Mouse (Mus musculus) forebrain, embryonic 11.5 days (tissue): ENCODE results near the gene Dupd1. TPM values are rescaled to one million over a fixed set of nuclear protein-coding genes. Genes with fewer than 3 reads are reported as not detected.

ENCODE experiments used
- ATAC-seq: fragments of 200-750 bp; cut with Nextera tagmentation; replicated peaks from 2 replicates; pipeline ENCODE4 v1.8.0; 2017; ENCODE audit warnings: moderate TSS enrichment; ENCODE audit not compliant: low FRiP score
- DNase-seq: peaks from one replicate; pipeline ENCODE4 v3.0.0-alpha.2; 2017; ENCODE audit warnings: low spot score
- H3K27ac ChIP-seq: fragments of 300-500 bp; sonication (generic); 2 replicates; pipeline ENCODE4 v1.5.1; 2014; ENCODE audit warnings: low read depth, low read length
- H3K27me3 ChIP-seq: fragments of 300-500 bp; sonication (generic); 2 replicates; pipeline ENCODE4 v1.6.1; 2014; ENCODE audit warnings: mild to moderate bottlenecking, low read length, mixed read lengths; ENCODE audit not compliant: control insufficient read depth, insufficient read depth
- H3K36me3 ChIP-seq: fragments of 300-500 bp; sonication (generic); 2 replicates; pipeline ENCODE4 v1.6.1; 2014; ENCODE audit warnings: mild to moderate bottlenecking, low read length, moderate library complexity, mixed read lengths; ENCODE audit not compliant: control insufficient read depth, insufficient read depth
- H3K4me1 ChIP-seq: fragments of 300-500 bp; sonication (generic); replicated peaks from 2 replicates; pipeline ENCODE4 v1.6.1; 2014; ENCODE audit warnings: low read length, mixed read lengths; ENCODE audit not compliant: control insufficient read depth, insufficient read depth
- H3K4me2 ChIP-seq: fragments of 300-500 bp; sonication (generic); 2 replicates; pipeline ENCODE4 v1.6.1; 2014; ENCODE audit warnings: low read depth, mild to moderate bottlenecking, low read length, moderate library complexity, mixed read lengths; ENCODE audit not compliant: severe bottlenecking
- H3K4me3 ChIP-seq: fragments of 300-500 bp; sonication (generic); 2 replicates; pipeline ENCODE4 v1.5.1; 2014; ENCODE audit warnings: low read depth, low read length
- H3K9ac ChIP-seq: fragments of 300-500 bp; sonication (generic); 2 replicates; pipeline ENCODE4 v1.6.1; 2014; ENCODE audit warnings: low read length
- H3K9me3 ChIP-seq: fragments of 300-500 bp; sonication (generic); 2 replicates; pipeline ENCODE4 v1.6.1; 2016; ENCODE audit warnings: low read length, mixed read lengths; ENCODE audit not compliant: control insufficient read depth
- WGBS: fragments of 180-500 bp; shearing (Covaris S2); extraction: QIAGEN DNeasy Blood & Tissue Kit; methylation state at CpG from one replicate; pipeline ENCODE4 v1.1.7; 2014; 5-methylcytosine and 5-hydroxymethylcytosine counted together
- polyA plus RNA-seq: library from polyadenylated mRNA; unstranded; fragments of >200 nt; fragmentation: Nextera tagmentation; extraction: Ambion mirVana; gene quantifications from 2 replicates; pipeline ENCODE4 v1.2.1, GENCODE M21; 2014

The Dupd1 gene
- polyA plus RNA-seq, 1 experiment from 2014 or later, result not detected

DNA sequence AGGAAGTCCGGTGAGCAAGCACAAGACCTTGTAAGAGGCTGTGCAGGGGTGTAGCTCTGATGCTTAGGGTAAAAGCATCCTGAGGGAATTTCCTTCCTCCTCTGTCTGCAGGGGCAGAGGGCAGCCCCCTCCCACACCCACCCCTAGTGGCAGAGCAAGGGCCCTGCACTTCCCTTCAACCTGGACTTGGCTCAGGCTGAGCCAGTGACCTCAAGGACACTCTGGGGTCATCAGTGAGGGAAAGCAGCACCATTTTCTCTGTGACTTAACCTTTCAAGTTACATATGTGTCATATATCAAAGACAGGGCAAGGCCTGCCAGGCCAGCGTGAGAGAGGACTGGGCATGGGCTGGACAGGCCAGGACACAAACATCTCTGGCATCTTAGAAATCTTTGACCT, 4.8 kb downstream of the Dupd1 start:
- no peak for ATAC-seq
- 62% methylated on average over 2 of the region's 2 CpGs for WGBS
- Histone ChIP-seq H3K4me1 (no peaks in the 10 kb centered on the region), H3K36me3 (no peaks in the 10 kb centered on the region), H3K4me2 (no peak overlapping the region), H3K27ac (no peak overlapping the region), H3K9ac (no peak overlapping the region), H3K4me3 (no peak overlapping the region), H3K27me3 (no peaks in the 10 kb centered on the region), H3K9me3 (no peaks in the 10 kb centered on the region)
- DNase-seq, result no peak

DNA sequence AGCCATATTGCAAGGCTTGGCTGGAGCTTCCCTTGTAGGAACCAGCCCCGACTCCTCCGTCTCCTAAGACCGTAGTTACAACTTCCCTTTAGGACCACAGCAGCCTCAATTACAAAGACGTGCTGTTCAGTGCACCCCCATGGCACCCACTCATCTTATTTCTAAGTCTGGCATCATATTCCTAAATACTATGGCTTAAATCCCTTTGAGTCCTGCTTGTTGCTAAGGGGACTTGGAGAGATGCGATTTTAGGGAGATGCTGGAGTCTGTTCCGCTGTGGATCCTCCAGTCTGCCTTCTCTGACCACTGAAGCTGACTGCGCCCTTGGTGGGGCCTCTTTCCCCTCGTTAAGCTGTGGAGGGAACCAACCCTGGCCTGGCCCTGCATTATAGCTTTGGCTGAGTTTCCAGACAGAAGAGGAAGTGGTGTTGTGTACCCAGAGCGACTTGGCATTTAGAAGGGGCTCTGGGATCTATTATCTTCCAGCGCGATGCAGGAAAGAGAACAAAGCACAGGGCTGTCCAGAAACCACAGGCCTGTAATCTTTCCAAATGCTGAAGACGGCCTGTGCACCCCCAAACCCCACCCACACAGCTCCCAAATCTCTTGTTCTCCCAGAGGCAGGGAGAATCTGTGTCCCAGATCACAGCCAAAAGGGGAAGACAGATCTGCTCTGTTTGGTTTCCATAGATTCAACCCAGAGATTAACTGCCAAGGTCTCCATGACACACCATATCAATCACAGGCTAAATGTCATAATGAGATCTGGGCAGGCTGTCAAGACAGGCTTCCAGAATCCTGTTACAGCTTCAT, 7.4 kb downstream of the Dupd1 start:
- H3K9me3 ChIP-seq, result no peaks in the 10 kb centered on the region
- H3K27ac ChIP-seq, result no peak overlapping the region
- ATAC-seq, result no peak

DNA sequence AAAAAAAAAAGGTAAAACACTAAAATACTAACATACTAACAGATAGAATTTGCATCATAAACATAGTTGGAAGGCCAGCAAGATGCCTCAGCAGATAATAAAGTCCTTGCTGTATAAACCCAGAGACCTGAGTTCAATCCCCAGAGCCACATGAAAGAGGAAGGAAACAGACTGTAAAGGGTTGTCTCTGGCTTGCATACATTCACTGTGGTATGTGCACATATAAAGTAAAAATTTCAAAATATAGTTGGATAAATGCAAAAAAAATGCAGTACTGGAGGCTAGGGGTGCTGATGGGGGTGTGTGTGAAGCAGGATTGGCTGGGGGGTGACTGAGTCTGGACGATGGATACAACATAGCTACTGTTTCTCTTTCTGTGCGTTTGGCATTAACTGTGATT, 8.9 kb downstream of the Dupd1 start:
- ATAC-seq (no peak), DNase-seq (no peak)
- Histone ChIP-seq H3K27me3 (no peaks in the 10 kb centered on the region), H3K27ac (no peak overlapping the region), H3K4me3 (no peak overlapping the region), H3K4me2 (no peak overlapping the region), H3K4me1 (no peaks in the 10 kb centered on the region), H3K9ac (no peak overlapping the region), H3K9me3 (no peaks in the 10 kb centered on the region), H3K36me3 (no peaks in the 10 kb centered on the region)
- 88% methylated on average over 2 of the region's 2 CpGs for WGBS

More for the DNA sequence above, 7.4 kb downstream of the Dupd1 start:
- no peak for DNase-seq
- H3K36me3 ChIP-seq, result no peaks in the 10 kb centered on the region
- H3K4me2 ChIP-seq, result no peak overlapping the region
- no peak overlapping the region for H3K9ac ChIP-seq
- H3K4me3 ChIP-seq, result no peak overlapping the region
- no peaks in the 10 kb centered on the region for H3K27me3 ChIP-seq
- H3K4me1 ChIP-seq, result no peaks in the 10 kb centered on the region
- WGBS, result 59% methylated on average over 12 of the region's 12 CpGs

DNA sequence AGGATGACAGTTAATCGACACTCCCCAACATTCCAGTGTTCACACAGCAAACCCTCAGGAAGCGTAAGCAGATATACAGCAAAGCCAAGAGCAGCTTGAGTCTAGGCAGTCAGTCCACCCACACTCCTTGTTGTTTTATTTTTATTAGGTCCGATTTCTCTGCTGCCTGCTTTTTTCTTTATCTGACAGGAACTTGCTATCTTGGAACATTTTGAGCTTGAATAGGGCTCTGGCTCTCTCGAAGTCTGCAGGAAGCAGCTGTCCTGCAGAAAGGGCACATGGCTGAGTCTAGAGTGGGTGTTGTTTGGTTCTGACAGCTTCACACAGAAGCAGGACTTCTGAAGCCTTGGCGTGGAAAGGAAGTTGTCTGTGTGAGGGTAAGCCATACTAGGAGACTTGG, 11.1 kb downstream of the Dupd1 start:
- H3K9ac ChIP-seq, result no peak overlapping the region
- no peak for DNase-seq
- no peaks in the 10 kb centered on the region for H3K36me3 ChIP-seq
- no peaks in the 10 kb centered on the region for H3K27me3 ChIP-seq
- H3K4me2 ChIP-seq, result no peak overlapping the region
- no peaks in the 10 kb centered on the region for H3K4me1 ChIP-seq
- 84% methylated on average over 5 of the region's 5 CpGs for WGBS
- no peak overlapping the region for H3K27ac ChIP-seq
- no peak for ATAC-seq
- no peak overlapping the region for H3K4me3 ChIP-seq
- no peaks in the 10 kb centered on the region for H3K9me3 ChIP-seq

DNA sequence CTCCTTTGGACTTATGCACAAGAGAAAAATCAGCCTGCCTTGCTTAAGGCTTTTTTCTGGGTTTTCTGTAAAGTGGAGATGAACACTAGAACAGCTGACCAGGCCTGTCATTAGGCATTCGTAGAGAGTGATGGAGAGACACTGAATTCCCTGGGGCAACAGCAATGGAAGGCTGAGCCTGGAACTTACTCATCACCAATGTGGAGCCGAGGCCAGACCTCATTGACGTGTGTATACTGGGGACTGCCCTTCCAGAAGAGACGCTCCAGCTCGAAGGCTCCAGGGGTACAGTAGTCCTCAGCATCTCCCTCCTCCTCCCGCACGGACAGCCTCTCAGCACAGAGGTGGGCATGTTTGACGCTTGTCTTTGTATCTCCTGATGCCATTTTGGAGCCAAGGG, 11.7 kb downstream of the Dupd1 start:
- Histone ChIP-seq H3K27me3 (no peaks in the 10 kb centered on the region), H3K4me3 (no peak overlapping the region), H3K4me2 (no peak overlapping the region), H3K4me1 (no peaks in the 10 kb centered on the region), H3K9me3 (no peaks in the 10 kb centered on the region), H3K36me3 (no peaks in the 10 kb centered on the region), H3K9ac (no peak overlapping the region), H3K27ac (no peak overlapping the region)
- DNase-seq (no peak), ATAC-seq (no peak)
- 81% methylated on average over 8 of the region's 8 CpGs for WGBS

DNA sequence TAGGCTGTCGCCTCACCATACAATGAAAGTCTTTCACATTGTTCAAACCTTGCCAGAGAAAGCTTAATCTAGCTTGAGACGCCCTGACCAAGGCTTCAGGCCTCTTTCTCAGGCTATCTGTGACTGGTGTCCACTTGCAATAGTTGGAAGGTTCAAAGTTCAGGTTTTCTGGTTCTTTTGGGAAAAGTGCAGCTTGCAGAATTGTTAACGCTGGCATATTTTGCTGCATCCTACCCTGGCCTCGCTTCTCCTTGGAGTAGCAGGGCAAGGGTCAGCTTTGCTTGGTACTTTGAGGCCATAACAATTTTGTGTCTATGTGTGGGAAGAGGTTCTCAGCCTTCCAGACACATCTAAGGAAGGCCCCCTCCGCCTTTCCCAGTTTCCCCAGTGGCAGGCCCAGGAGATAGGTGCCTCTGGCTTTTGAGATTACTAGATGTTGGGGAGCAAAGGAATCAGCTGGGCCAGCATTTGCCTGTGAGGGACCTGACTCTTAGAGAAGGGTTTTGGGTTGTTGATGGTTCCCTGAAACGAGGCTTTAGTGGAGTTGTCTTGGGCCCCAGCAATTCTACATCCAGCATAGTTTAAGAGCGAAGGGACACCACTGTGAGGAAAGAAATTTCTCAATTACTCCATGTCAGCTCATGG, 18.1 kb downstream of the Dupd1 start:
- no peak overlapping the region for H3K4me3 ChIP-seq
- no peak for DNase-seq
- H3K36me3 ChIP-seq, result no peaks in the 10 kb centered on the region
- H3K27ac ChIP-seq, result no peak overlapping the region
- no peaks in the 10 kb centered on the region for H3K4me1 ChIP-seq
- no peaks in the 10 kb centered on the region for H3K27me3 ChIP-seq
- ATAC-seq, result no peak
- no peak overlapping the region for H3K9ac ChIP-seq
- no peak overlapping the region for H3K4me2 ChIP-seq
- WGBS, result 84% methylated on average over 7 of the region's 7 CpGs
- no peaks in the 10 kb centered on the region for H3K9me3 ChIP-seq

DNA sequence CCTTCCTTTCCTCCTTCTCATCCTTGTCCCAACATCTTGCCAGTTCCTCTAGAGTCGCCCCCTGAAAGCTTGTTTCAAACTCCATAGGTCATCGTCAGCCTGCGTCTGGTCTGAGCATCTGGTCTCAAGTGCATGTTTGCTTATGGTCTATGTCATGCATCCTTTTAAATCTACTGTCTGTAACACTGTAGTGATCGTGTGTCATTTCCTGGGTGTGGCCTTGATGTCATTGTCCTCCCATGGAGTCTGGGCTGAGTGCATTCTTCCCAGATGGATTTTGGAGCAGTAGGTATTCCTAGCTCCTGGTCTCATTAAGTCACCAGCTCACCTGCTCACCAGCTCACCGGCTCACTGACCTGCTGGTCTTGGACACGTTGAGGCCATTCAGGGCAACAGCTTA, 19.4 kb downstream of the Dupd1 start:
- H3K27ac ChIP-seq, result no peak overlapping the region
- no peaks in the 10 kb centered on the region for H3K4me1 ChIP-seq
- no peak overlapping the region for H3K4me3 ChIP-seq
- H3K9ac ChIP-seq, result no peak overlapping the region
- no peaks in the 10 kb centered on the region for H3K27me3 ChIP-seq
- ATAC-seq (no peak), DNase-seq (no peak)
- no peaks in the 10 kb centered on the region for H3K9me3 ChIP-seq
- H3K36me3 ChIP-seq, result no peaks in the 10 kb centered on the region
- 77% methylated on average over 6 of the region's 6 CpGs for WGBS
- no peak overlapping the region for H3K4me2 ChIP-seq

DNA sequence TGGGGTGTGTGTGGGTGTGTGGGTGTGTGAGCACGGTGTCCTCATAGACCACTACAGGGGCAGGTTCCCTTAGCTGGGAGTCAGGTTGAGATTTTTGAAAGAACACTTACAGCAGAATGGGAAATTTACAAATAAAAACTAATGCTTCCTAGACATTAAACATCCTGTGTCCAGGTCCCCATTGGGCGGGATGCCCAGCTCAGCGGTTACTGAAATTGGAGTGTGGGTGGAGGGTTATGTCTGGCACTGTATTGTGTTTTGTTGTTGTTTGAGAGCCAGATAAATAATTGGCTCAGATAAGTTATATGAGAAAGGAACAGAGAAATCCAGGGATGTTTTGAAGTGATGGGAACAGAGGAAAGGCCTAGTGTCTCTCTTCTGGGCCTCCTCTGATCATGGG, 23.3 kb downstream of the Dupd1 start:
- H3K9ac ChIP-seq, result no peak overlapping the region
- no peak overlapping the region for H3K4me3 ChIP-seq
- no peak overlapping the region for H3K27ac ChIP-seq
- H3K4me1 ChIP-seq, result peaks cover 3% of the 10 kb centered on the region; the same call in 1 of the 2 replicates
- no peaks in the 10 kb centered on the region for H3K9me3 ChIP-seq
- 92% methylated on average over 3 of the region's 3 CpGs for WGBS
- DNase-seq (no peak), ATAC-seq (no peak)
- no peaks in the 10 kb centered on the region for H3K27me3 ChIP-seq
- H3K4me2 ChIP-seq, result no peak overlapping the region
- H3K36me3 ChIP-seq, result no peaks in the 10 kb centered on the region
